Mouse (Mus musculus) bone marrow, adult 2 months (tissue): ENCODE data around the gene Cfap52. TPM values are rescaled to one million over a fixed set of nuclear protein-coding genes. Genes with fewer than 3 reads are reported as not detected.

ENCODE experiments used
- H3K27ac ChIP-seq: fragments of 200-500 bp; 2 replicates; pipeline ENCODE4 v1.5.1; 2012; ENCODE audit warnings: low read depth, mild to moderate bottlenecking, control low read depth, inconsistent platforms, low read length; ENCODE audit not compliant: control insufficient read depth, poor library complexity, insufficient read depth
- H3K4me1 ChIP-seq: fragments of 200-500 bp; 2 replicates; pipeline ENCODE4 v1.6.1; 2011; ENCODE audit warnings: low read length; ENCODE audit not compliant: control insufficient read depth, insufficient read depth
- H3K4me3 ChIP-seq: fragments of 200-500 bp; replicated peaks from 2 replicates; pipeline ENCODE3; 2011; ENCODE audit warnings: mild to moderate bottlenecking, low read depth, low read length, control low read depth; ENCODE audit not compliant: control insufficient read depth
- CTCF ChIP-seq: fragments of 200-500 bp; IDR thresholded peaks from 2 replicates; pipeline ENCODE4 v1.5.1; 2011; ENCODE audit warnings: low read length, control low read depth; ENCODE audit not compliant: control insufficient read depth, insufficient read depth
- POLR2A ChIP-seq: fragments of 200-500 bp; IDR thresholded peaks from 2 replicates; pipeline ENCODE4 v1.6.1; 2011; ENCODE audit warnings: low read depth, mild to moderate bottlenecking, control low read depth, low read length, borderline replicate concordance; ENCODE audit not compliant: control insufficient read depth
- WGBS: fragments of 180-500 bp; shearing (Covaris S2); methylation state at CpG from one replicate; pipeline ENCODE4 v1.1.7; 2018; 5-methylcytosine and 5-hydroxymethylcytosine counted together
- polyA plus RNA-seq: library from polyadenylated mRNA; stranded (reverse); fragments of >200 nt; gene quantifications from 2 replicates; pipeline ENCODE4 v1.2.4, GENCODE M21; 2011; ENCODE audit warnings: low replicate concordance; ENCODE audit not compliant: missing spikeins, insufficient read depth, insufficient read length

The Cfap52 gene
- polyA plus RNA-seq, 1 experiment = not detected

- TF ChIP-seq POLR2A (no peak), CTCF (no peak)
- Histone ChIP-seq H3K4me1 (no peaks in the 10 kb centered on the region; the same call in 1 of the 2 replicates), H3K27ac (no peak overlapping the region), H3K4me3 (no peak overlapping the region)
- WGBS = 82% methylated on average over 7 of the region's 7 CpGs
Observed at GRCm38 (mm10) chr11:67895641-67896040, 69.8 kb downstream of the Cfap52 start.

- H3K4me3 ChIP-seq = no peak overlapping the region
- H3K27ac ChIP-seq = no peak overlapping the region
- H3K4me1 ChIP-seq = no peaks in the 10 kb centered on the region
- no peak for TF ChIP-seq POLR2A
- no peak for TF ChIP-seq CTCF
- WGBS = 74% methylated on average over 5 of the region's 5 CpGs
Observed at GRCm38 (mm10) chr11:67888521-67888920, 76.9 kb downstream of the Cfap52 start.

- WGBS = 88% methylated on average over 2 of the region's 2 CpGs
- no peak overlapping the region for H3K27ac ChIP-seq
- H3K4me3 ChIP-seq = no peak overlapping the region
- TF ChIP-seq POLR2A (no peak), CTCF (no peak)
- H3K4me1 ChIP-seq = no peaks in the 10 kb centered on the region
Observed at GRCm38 (mm10) chr11:67885921-67886320, 79.5 kb downstream of the Cfap52 start.

Other genes with a start within 250 kb of the Cfap52 start
- not detected in 2 replicates for gene Glp2r, start 194.5 kb downstream of the Cfap52 start, polyA plus RNA-seq
- gene Gsg1l2, start 191.0 kb downstream of the Cfap52 start, polyA plus RNA-seq = not detected in 2 replicates
- gene Dhrs7c, start 167.5 kb downstream of the Cfap52 start, polyA plus RNA-seq = not detected in 2 replicates
- not detected in 2 replicates for gene Usp43, start 43.5 kb downstream of the Cfap52 start, polyA plus RNA-seq
- 13.0 and 20.1 TPM in 2 replicates for gene Stx8, start 542 bp upstream of the Cfap52 start, polyA plus RNA-seq